Mouse (Mus musculus): ENCODE data around the gene Chrne. TPM values are rescaled to one million over a fixed set of nuclear protein-coding genes. Genes with fewer than 3 reads are reported as not detected.

The Chrne gene
- polyA plus RNA-seq, 1 experiment from 2014 or later, result 0.33 TPM

DNA sequence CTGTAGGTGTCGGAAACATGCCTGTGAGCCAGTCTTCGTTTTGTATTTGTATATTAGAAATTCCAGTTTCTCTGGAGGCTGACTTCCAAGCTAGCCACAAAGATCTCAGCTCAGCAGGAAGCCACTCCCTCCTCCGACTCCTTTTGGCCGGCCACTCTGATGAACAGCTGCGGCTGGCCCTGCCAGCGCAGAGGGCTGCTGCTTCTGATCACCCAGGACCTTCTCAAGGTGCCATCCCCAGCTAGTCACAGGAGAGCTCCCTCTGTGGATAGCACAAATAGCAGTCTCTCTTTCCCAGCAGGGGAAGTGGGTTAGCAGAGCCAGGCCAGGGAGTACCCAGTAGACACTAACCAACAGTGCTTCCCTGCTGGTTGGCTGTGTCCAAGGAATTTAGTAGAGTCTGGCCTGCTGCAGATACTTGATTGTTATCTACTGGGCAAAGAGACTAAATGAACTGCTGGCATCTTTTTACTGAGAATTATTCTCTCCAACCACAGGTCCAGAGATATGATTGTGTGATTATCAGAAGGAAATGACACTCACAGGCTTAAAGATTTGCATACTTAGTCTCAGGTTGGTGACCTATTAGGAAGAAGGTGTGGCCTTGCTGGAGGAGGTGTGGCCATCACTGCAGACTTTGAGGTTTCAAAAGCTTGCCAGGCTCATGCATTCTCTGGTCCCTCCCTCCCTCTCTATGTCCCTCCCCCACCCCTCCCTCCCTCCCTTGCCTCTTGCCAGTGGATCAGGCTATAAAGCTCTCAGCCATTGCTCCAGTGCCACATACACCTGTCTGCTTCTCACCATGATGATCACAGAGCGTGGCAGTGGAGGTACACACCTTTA, 3.2 kb upstream of the Chrne start:
- 31% methylated on average over 7 of the region's 7 CpGs for WGBS
- H3K4me2 ChIP-seq (ENCODE audit: low read depth, low read length), result no peak overlapping the region
- no peaks in the 10 kb centered on the region for H3K36me3 ChIP-seq (ENCODE audit: control insufficient read depth, insufficient read depth, low read length)
- 0 out of 2 replicates have a peak, but pooled peaks have one; percentile 21 for ATAC-seq (ENCODE audit: low read depth)
- H3K4me1 ChIP-seq (replicated peaks; ENCODE audit: control insufficient read depth, insufficient read depth, low read length), result peaks cover 2% of the 10 kb centered on the region; the same call in 1 of the 2 replicates
- no peaks in the 10 kb centered on the region for H3K27me3 ChIP-seq (ENCODE audit: control insufficient read depth, insufficient read depth, low read depth, low read length)
- H3K27ac ChIP-seq (ENCODE audit: low read length), result 0 out of 2 replicates have a peak overlapping the region, but pooled peaks have one; percentile 30
- no peak overlapping the region for H3K4me3 ChIP-seq (ENCODE audit: low read length)
- no peaks in the 10 kb centered on the region for H3K9me3 ChIP-seq (ENCODE audit: control insufficient read depth, low read length)
- no peak overlapping the region for H3K9ac ChIP-seq (ENCODE audit: low read length)

DNA sequence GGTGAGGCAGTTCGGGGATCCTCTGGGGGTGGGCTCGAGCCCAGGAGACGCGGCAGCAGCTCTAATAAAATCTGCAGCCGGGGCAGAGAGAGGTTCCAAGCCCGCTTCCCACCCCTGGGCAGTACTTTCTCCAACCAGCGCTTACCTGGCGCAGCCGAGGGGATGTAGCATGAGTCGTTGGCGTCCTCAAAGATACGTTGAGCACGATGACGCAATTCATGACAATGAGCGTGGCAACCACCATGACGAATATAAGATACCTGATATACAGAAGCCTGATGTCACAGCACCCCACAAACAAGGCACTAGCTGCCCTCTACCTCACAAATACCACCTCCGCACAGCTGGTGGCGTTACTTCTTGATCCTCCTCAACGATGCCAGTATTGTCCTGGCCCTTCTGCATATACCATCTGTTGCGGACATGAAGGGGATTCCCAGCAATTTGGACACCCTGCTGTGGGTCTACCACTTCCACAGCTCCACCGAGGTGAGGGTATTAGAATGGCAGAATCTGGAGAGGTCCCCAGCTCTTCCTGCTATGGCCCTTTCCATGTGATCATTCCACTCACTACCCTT, 3.4 kb downstream of the Chrne start, which contains the start of gene 4930544D05Rik:
Gene 4930544D05Rik (plus strand): TSS at position 333 of the 578 bp plus-strand sequence.
- WGBS, result 15% methylated on average over 21 of the region's 21 CpGs
- ATAC-seq (ENCODE audit: low read depth), result peak; percentile 12; the same call in 1 of the 2 replicates
- H3K9ac ChIP-seq (ENCODE audit: low read length), result peak within 1 kb of the TSS; percentile 68

DNA sequence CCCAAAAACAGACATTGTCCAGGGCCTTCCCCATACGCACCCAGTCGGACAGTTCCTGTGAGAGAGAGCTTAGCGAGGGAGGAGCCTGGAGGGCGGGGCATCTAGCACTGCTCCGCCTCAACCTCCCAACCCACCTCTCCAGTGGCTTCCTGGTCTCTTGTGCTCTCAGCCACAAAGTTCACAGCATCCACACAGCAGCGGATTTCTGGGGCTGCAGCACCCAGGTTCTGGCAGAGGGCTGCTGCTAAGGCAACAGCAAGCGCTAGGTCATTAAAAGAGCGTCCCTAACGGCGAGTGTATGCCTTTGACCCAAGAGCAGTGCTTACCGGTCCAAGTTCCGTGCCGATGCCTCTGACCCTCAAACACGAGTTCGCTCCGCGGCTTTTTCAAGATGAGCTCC, 3.9 kb downstream of the Chrne start:
- Histone ChIP-seq H3K27ac (ENCODE audit: low read length) (peak overlapping the region; percentile 14; the same call in 1 of the 2 replicates), H3K36me3 (ENCODE audit: control insufficient read depth, insufficient read depth, low read length) (peaks cover 11% of the 10 kb centered on the region), H3K4me1 (replicated peaks; ENCODE audit: control insufficient read depth, insufficient read depth, low read length) (peaks cover 13% of the 10 kb centered on the region; the same call in 1 of the 2 replicates), H3K4me3 (ENCODE audit: low read length) (peak overlapping the region; percentile 49), H3K9me3 (ENCODE audit: control insufficient read depth, low read length) (no peaks in the 10 kb centered on the region), H3K9ac (ENCODE audit: low read length) (peak overlapping the region; percentile 68), H3K27me3 (ENCODE audit: control insufficient read depth, insufficient read depth, low read depth, low read length) (no peaks in the 10 kb centered on the region; the same call in 1 of the 2 replicates), H3K4me2 (ENCODE audit: low read depth, low read length) (peak overlapping the region; percentile 87)
- ATAC-seq (ENCODE audit: low read depth), result peak; percentile 95
- 1% methylated on average over 17 of the region's 17 CpGs for WGBS

More for the DNA sequence above, 3.4 kb downstream of the Chrne start, which contains the start of gene 4930544D05Rik:
- Histone ChIP-seq H3K4me2 (ENCODE audit: low read depth, low read length) (peak within 1 kb of the TSS; percentile 87), H3K9me3 (ENCODE audit: control insufficient read depth, low read length) (no peaks in the 10 kb centered on the region), H3K36me3 (ENCODE audit: control insufficient read depth, insufficient read depth, low read length) (peaks cover 7% of the 10 kb centered on the region), H3K4me3 (ENCODE audit: low read length) (peak within 1 kb of the TSS; percentile 49), H3K4me1 (replicated peaks; ENCODE audit: control insufficient read depth, insufficient read depth, low read length) (peaks cover 13% of the 10 kb centered on the region; the same call in 1 of the 2 replicates), H3K27ac (ENCODE audit: low read length) (peak within 1 kb of the TSS; percentile 14; the same call in 1 of the 2 replicates), H3K27me3 (ENCODE audit: control insufficient read depth, insufficient read depth, low read depth, low read length) (no peaks in the 10 kb centered on the region; the same call in 1 of the 2 replicates)

DNA sequence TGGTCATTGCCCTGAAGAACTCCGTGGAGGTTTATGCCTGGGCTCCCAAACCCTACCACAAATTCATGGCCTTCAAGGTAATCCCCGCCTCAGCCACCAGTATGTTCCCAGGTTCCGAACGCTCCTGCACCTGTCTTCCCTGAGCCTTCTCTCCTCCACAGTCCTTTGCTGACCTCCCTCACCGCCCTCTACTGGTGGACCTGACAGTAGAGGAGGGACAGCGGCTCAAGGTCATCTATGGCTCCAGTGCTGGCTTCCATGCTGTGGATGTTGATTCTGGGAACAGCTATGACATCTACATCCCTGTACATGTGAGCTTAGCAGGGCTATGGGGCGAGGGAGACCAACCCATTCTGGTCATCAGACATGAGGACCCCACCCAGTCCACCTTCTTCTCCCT, 6.5 kb downstream of the Chrne start:
- peaks cover 13% of the 10 kb centered on the region; the same call in 1 of the 2 replicates for H3K4me1 ChIP-seq (replicated peaks; ENCODE audit: control insufficient read depth, insufficient read depth, low read length)
- no peaks in the 10 kb centered on the region for H3K9me3 ChIP-seq (ENCODE audit: control insufficient read depth, low read length)
- 69% methylated on average over 7 of the region's 7 CpGs for WGBS
- H3K36me3 ChIP-seq (ENCODE audit: control insufficient read depth, insufficient read depth, low read length), result peaks cover 25% of the 10 kb centered on the region
- no peak overlapping the region for H3K9ac ChIP-seq (ENCODE audit: low read length)
- no peak overlapping the region for H3K4me2 ChIP-seq (ENCODE audit: low read depth, low read length)
- no peak for ATAC-seq (ENCODE audit: low read depth)
- no peak overlapping the region for H3K27ac ChIP-seq (ENCODE audit: low read length)
- H3K27me3 ChIP-seq (ENCODE audit: control insufficient read depth, insufficient read depth, low read depth, low read length), result no peaks in the 10 kb centered on the region; the same call in 1 of the 2 replicates
- H3K4me3 ChIP-seq (ENCODE audit: low read length), result no peak overlapping the region

DNA sequence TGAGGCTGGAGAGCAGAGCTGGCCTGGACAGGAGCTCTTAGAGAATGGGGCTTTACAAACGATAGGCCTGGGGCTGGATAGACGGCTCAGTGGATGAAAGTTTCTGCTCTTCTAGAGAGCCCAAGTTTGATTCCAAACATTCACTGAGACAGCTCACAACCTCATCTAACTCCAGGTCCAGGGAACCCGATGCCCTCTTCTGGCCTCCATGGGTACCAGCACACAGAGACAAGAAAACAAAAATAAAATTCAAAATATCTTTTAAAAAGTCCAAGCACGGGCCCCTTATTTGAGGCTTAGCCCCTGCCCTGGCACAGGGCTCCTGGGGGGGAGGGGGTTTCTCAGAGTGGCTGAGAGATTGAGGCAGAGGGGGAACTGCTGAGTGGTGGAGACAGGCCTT, 8.3 kb downstream of the Chrne start:
- ATAC-seq (ENCODE audit: low read depth), result no peak

DNA sequence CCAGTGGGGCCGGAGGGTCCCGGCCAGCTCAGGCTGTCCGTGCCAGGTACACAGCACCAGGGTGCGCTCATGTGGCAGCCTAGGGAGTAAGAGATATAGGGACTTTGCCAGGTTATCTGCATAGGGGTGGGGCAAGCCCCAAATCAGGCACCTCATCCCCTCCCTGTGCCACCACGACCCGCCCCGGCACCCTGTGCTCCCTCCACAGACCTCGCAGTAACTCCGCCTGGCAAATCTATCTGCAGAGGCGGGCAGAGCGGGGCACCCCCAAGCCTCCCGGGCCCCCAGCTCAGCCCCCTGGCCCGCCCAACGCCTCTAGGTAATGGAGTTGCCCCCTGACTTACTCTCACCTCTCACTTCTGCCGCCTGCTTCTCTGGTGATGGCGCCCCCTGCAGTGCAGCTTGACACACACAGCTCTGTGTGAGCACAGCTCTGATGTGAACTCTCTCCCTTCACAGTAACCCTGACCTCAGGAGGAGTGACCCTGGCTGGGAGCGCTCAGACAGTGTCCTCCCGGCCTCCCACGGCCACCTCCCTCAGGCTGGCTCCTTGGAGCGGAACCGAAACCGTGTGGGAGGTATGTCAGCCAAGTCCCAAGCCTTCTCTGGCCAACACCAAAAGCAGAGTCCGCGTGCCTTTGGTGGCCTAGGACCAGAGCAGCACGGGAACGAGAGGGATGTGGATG, 10.5 kb downstream of the Chrne start:
- no peak overlapping the region for H3K9ac ChIP-seq (ENCODE audit: low read length)
- no peak overlapping the region for H3K4me2 ChIP-seq (ENCODE audit: low read depth, low read length)
- H3K36me3 ChIP-seq (ENCODE audit: control insufficient read depth, insufficient read depth, low read length), result peaks cover 42% of the 10 kb centered on the region
- no peaks in the 10 kb centered on the region for H3K9me3 ChIP-seq (ENCODE audit: control insufficient read depth, low read length)
- WGBS, result 88% methylated on average over 26 of the region's 26 CpGs
- no peaks in the 10 kb centered on the region for H3K4me1 ChIP-seq (replicated peaks; ENCODE audit: control insufficient read depth, insufficient read depth, low read length)
- ATAC-seq (ENCODE audit: low read depth), result no peak
- H3K27ac ChIP-seq (ENCODE audit: low read length), result no peak overlapping the region
- H3K4me3 ChIP-seq (ENCODE audit: low read length), result no peak overlapping the region
- H3K27me3 ChIP-seq (ENCODE audit: control insufficient read depth, insufficient read depth, low read depth, low read length), result no peaks in the 10 kb centered on the region

More for the DNA sequence above, 8.3 kb downstream of the Chrne start:
- 85% methylated on average over 4 of the region's 4 CpGs for WGBS
- Histone ChIP-seq H3K27ac (ENCODE audit: low read length) (no peak overlapping the region), H3K4me1 (replicated peaks; ENCODE audit: control insufficient read depth, insufficient read depth, low read length) (peaks cover 13% of the 10 kb centered on the region; the same call in 1 of the 2 replicates), H3K4me3 (ENCODE audit: low read length) (no peak overlapping the region), H3K4me2 (ENCODE audit: low read depth, low read length) (no peak overlapping the region), H3K9me3 (ENCODE audit: control insufficient read depth, low read length) (no peaks in the 10 kb centered on the region), H3K36me3 (ENCODE audit: control insufficient read depth, insufficient read depth, low read length) (peaks cover 33% of the 10 kb centered on the region), H3K9ac (ENCODE audit: low read length) (no peak overlapping the region), H3K27me3 (ENCODE audit: control insufficient read depth, insufficient read depth, low read depth, low read length) (no peaks in the 10 kb centered on the region)

DNA sequence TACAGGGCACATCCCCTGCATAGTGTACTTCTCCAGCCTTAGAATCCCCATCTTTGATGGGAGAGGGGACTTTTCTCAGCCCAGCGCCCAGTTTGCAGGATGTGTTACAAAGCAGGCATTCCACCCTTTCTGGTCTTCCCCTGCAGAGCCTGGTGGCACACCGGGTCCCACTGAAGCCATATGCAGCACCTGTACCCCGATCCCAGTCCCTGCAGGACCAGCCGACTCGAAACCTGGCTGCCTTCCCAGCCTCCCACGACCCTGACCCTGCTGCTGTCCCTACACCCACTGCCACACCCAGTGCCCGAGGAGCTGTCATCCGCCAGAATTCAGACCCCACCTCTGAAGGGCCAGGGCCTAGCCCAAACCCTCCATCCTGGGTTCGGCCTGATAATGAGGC, 11.4 kb downstream of the Chrne start:
- Histone ChIP-seq H3K27ac (ENCODE audit: low read length) (no peak overlapping the region), H3K4me3 (ENCODE audit: low read length) (no peak overlapping the region), H3K36me3 (ENCODE audit: control insufficient read depth, insufficient read depth, low read length) (peaks cover 37% of the 10 kb centered on the region), H3K4me1 (replicated peaks; ENCODE audit: control insufficient read depth, insufficient read depth, low read length) (no peaks in the 10 kb centered on the region), H3K9ac (ENCODE audit: low read length) (no peak overlapping the region), H3K9me3 (ENCODE audit: control insufficient read depth, low read length) (no peaks in the 10 kb centered on the region), H3K27me3 (ENCODE audit: control insufficient read depth, insufficient read depth, low read depth, low read length) (no peaks in the 10 kb centered on the region), H3K4me2 (ENCODE audit: low read depth, low read length) (no peak overlapping the region)
- WGBS, result 87% methylated on average over 9 of the region's 9 CpGs
- ATAC-seq (ENCODE audit: low read depth), result no peak

DNA sequence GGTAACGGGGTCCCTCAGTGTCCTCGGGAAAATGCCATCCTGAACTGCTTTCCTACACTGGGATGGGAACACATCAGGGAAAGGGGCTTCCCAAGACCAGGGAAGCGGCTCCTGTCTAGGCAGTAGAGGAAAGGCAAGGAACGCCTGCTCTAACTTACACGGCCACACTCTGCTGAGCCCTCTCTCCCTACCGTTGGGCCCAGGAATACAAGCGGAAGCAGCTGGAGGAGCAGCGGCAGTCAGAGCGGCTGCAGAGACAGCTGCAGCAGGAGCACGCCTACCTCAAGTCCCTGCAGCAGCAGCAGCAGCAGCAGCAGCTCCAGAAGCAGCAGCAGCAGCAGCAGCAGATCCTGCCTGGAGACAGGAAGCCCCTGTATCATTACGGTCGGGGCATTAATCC, 12.3 kb downstream of the Chrne start:
- peaks cover 36% of the 10 kb centered on the region for H3K36me3 ChIP-seq (ENCODE audit: control insufficient read depth, insufficient read depth, low read length)
- no peaks in the 10 kb centered on the region for H3K9me3 ChIP-seq (ENCODE audit: control insufficient read depth, low read length)
- no peak overlapping the region for H3K4me2 ChIP-seq (ENCODE audit: low read depth, low read length)
- WGBS, result 73% methylated on average over 12 of the region's 12 CpGs
- no peak for ATAC-seq (ENCODE audit: low read depth)
- no peak overlapping the region for H3K4me3 ChIP-seq (ENCODE audit: low read length)
- no peaks in the 10 kb centered on the region for H3K4me1 ChIP-seq (replicated peaks; ENCODE audit: control insufficient read depth, insufficient read depth, low read length)
- H3K27ac ChIP-seq (ENCODE audit: low read length), result no peak overlapping the region
- no peak overlapping the region for H3K9ac ChIP-seq (ENCODE audit: low read length)
- H3K27me3 ChIP-seq (ENCODE audit: control insufficient read depth, insufficient read depth, low read depth, low read length), result no peaks in the 10 kb centered on the region

Data from lung, embryonic 16.5 days (tissue).